Mouse (Mus musculus): ENCODE results near the gene Lgr4.
A peak's percentile ranks its signal among the peaks of the same experiment; 100 is the strongest.

Gene Lgr4

DNA sequence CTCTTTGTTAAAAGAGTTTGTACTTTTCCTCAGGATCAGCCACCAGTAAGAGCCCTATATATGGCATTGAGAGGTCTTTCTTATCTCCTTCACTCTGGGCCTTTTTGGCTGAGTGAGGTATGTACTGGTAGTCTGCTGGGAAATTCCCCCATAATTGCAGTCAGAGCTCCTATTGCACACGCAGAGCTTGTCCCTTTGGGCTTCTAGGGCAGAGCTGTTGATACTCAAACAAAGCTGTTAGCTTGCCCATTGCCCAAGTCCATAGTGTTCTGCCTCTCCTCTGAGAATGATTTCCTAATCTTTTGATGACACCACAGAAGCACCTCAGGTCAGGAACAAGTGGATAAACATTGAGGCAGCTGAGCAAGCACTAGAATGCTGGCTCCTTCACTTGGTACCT is 67.5 kb downstream of the Lgr4 start:
- DNase-seq = no peak

DNA sequence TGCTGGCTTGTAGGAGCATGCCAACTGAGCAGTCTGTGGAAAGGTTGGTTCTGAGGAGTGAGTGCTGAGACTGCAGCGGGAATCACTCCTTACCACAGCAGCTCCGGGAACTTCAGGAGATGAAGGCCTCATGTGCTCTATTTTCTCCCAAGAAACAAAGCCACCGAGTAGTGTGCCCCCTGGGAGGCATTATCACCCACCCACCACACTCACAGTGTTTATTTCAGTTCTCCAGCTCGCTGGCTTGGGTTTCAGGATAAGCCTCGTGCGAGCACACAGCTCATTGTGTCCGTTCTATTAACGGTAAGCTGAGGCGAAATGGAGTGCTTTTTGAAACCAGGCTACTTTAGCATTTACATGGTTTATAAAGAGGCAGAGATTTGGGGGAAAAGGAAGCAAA is 68.1 kb downstream of the Lgr4 start:
- DNase-seq = no peak

DNA sequence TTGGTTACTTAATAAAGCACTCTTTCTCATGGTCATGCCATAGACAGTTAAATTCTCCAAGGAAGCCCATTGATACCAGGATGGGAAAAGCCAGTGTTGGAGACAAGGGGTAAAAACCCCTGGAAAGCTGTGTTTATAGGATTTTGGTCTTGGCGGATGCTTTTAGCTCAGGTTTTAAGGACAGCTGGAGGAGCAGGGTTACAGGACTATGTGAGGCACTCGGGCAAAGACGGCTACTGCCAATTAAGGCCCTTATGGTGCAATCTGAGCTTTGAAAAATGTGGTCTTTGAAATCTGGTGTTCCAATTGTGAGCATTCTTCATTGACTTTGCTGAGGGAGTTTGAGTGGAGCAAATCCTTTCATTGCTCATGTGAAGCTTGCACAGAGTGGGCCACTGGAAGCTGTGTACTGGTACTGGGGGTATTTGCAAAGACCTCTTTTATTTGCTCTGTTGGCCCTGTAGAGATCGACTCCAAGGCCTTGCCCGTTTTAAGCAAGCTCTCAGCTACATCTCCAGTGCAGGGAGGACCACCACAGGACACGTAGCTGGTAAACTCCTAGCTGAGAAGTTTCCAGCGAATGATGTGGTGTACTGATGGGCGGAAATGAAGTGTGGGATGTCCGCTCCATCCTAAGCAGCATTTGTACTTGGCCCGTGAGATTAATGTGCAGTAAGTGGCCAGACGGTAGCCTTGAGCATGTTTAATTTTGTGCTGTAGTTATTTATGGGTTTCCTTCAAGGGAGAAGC is 68.8 kb downstream of the Lgr4 start:
- DNase-seq = no peak

DNA sequence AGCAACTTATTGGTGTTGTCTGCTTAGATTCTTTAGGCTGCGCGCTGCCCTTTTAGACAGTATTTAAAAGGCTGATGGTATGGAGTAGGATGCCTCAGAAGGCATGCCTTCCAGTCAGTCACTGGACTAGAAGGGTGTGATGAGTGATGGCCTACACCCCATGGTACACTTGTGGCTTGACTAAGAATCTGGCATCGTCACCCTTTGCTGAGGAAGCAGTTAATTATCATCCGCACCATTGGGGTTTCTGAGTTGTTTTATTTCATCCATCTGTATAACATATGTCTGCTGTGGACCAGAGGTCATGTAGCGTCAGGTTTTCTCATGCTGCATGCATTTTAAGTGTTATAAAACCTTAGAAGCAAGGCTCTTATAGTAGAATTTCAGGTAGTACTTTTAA is 70.5 kb downstream of the Lgr4 start:
- DNase-seq = no peak

DNA sequence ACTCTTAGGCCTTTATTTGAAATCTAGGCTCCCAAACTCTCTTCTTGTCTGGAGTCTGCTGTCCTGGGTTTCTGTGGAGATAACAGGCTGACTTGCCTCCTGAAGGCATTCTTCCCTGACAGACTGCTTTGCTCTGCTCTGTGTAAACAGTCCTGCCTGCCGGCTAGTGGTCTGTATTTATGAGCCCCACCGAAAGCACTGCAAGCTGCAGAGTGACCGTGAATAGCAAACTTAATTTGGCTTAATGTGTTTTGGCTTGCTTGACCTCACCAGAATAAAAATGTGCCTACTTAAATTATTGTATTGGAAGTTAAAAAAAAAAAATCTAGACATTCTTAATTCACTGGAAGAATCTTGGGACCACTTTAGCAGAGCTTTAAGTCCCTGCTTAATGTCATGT is 71.7 kb downstream of the Lgr4 start:
- no peak for DNase-seq

DNA sequence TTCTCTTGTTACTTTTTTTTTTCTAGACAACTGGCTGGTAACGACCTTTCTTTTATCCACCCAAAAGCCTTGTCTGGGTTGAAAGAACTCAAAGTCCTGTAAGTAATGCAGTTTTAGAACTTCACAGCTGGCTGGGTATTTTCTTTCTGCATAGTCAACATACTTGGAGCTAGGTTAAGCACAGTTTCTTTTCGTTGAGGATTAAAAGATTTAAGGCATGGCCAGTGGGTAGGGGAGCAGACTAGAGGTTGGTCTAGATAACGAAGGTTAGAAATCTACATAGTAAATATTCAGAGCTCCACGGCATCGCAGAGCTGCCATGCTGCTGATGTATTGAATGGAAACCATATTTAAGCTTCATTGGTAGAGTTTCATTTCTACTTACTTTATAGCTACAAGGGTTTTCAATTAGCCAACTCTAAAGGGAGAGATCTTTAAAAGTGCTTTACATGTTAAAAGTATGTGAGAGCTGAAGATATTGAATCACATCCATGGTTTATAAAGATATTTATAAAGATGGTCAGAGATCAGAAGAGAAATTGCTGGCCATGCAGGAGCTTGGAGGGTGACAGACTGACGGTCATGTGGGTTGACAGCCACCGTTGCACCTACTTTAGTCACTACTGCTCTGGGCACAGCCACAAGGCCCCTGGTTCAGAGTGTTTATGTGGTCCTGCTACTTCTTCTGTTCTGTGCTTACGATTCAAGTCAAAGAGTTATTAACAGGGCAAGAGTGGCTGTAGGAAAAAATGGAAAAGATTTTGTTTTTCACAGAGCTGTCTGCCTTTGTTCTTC is 72.4 kb downstream of the Lgr4 start:
- no peak for DNase-seq

DNA sequence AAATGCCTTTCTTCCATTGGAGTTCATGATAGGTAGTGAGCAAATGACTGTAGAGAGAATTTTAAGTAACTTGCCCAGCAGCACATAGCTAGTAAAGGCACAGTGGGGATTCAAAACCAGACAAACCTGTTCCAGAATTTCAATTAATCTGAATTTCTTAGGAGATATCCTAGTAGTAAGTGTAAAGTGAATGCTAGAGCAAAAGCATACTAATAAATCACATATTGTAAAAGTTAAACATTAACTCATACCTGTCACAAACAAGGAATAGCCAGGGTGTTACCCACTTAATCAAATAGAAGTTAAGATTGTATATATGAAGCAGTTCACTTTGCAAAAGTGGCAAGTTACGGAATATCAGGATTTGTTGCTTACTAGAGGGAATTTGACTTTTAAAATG is 74.3 kb downstream of the Lgr4 start:
- DNase-seq = no peak

DNA sequence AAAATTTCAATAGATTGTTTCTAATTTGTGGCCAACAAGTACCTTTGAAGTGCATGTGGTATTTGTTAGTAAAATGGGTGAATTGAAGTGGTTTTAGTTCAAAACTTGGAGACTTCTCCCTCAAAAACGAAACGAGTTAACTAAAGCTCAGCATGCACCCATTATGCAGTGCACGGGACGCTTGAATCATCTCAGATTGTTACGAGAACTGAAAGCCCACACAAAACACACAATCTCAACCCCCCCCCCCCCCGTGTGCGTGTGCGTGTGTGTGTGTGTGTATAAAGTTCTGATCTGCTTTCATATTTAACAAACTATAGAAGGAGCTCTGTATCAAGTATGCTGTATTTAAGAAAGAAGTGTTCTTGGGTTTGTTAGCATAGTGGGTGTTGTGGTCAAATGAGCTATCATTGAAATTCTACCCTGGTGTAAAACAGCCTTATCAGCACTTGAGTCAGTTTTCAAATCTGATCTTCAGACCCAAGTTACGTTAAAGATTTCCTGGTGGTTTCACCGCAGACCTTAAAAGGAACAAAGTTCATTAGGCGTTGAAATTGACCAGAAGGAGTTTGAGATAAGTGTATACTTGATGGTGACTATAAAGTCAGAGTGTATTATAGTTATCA is 75.1 kb downstream of the Lgr4 start:
- no peak for DNase-seq

DNA sequence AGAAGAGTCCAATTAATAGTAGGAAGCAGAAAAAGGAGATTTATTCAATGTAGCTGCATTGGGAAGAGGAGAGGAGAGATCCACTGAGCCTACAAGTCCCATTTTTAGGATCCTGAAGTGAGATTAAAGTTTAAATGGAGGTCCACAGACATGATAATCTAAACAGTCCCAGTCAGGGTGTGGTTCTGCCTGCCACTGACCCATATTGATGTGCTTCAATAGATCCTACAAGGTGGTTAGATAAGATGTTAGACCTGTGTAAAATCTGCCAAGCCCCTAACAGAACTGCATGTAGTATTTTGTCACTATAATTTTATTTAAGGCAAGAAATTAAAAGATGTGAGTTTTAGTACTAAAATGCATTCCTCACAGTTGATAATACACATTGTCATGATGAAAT is 76.0 kb downstream of the Lgr4 start:
- DNase-seq = no peak

DNA sequence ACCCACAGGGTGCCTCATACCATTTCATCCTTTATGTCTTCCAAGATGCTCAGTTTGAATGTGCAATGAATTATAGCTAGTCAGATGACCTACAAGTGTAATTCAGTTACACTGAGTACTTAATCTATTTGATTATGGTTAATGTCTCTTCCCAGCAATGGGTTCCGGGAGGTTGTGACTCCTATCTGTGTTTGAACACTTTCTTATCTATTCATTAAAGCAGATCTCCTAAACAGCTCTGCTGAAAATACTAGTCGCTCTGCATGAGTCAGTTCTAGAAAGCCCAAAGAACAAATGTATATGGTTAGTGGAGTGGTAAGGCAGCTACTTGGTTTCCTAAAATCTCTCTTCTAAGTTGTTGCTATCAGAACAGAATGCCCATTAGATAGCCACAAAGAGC is 77.6 kb downstream of the Lgr4 start:
- DNase-seq = no peak

DNA sequence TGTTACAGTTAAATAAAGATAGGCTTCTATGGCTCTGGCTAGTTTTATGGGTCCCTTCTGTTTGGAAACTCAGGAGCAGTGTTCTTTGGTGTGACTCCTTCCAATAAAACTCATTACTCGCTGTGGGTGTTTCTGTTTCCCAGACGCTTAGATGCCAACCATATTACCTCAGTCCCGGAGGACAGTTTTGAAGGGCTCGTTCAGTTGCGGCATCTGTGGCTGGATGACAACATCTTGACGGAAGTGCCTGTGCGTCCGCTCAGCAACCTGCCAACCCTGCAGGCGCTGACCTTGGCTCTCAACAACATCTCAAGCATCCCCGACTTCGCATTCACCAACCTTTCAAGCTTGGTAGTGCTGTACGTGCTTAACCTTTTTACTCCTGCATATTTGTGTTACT is 79.0 kb downstream of the Lgr4 start:
- DNase-seq = no peak

DNA sequence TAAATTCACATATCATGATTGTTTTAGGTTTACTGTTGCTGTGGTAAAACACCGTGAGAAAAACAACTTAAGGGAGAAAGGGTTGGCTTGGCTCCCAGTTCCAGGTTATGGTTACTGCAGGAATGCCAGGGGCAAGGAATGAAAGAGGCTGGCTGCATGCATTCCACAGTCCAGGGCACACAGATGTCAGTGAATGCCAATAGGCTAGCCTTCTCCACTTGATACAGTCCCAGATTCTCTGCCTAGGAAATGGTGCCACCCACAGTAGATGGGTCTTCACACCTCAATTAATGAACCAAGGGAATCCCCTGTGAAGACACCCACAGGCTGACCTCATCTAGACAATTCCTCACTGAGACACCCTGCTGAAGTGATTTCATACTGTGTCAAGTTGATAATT is 87.2 kb downstream of the Lgr4 start:
- DNase-seq = no peak

DNA sequence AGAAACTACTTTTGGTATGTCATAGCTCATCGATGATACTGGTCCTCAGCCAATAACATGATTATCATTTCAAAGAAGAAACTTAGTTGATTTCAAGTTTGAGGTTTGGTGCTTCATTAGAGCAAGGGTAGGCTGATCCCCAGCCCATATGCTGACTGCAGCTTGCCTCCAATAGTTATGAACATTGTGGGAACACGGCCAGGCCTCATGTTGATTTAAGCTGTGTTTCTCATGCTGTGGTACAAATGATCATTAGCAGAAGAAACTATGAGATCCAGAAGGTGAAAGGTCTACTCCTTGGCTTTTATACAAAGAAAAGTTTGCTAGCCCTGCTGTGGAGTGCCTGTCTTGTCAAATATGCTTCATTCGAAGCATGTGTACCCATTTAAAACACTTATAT is 87.7 kb downstream of the Lgr4 start:
- DNase-seq = no peak

DNA sequence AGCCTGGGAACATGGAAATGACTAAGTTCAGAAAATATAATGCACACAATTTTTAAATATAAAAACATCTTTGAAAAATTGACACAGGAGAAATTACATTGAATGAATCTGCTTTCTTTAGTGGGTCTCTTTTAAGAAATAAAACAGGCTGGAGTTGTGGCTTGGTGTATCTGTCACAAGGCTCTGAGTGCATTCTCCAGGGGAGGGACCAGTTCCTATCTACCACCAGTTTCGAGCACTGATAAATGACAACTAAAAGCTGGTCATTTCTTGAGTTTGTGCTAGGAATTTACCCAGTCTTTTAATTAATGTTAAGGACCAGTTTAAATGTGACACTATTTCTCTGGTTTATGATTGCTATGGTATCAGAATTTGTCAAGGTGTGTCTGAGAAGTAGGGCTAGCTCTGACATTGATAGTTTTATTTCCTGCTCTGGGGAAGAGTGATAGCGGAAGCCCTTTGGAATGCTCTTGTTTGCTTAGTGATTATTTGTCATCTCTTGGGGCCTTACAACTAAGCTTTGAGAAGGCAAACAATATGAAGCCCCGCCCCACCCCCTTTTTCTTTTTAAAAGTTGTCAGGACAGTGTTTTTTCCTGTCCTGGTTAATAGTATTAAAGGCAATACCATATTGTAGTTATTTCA is 88.3 kb downstream of the Lgr4 start:
- no peak for DNase-seq

DNA sequence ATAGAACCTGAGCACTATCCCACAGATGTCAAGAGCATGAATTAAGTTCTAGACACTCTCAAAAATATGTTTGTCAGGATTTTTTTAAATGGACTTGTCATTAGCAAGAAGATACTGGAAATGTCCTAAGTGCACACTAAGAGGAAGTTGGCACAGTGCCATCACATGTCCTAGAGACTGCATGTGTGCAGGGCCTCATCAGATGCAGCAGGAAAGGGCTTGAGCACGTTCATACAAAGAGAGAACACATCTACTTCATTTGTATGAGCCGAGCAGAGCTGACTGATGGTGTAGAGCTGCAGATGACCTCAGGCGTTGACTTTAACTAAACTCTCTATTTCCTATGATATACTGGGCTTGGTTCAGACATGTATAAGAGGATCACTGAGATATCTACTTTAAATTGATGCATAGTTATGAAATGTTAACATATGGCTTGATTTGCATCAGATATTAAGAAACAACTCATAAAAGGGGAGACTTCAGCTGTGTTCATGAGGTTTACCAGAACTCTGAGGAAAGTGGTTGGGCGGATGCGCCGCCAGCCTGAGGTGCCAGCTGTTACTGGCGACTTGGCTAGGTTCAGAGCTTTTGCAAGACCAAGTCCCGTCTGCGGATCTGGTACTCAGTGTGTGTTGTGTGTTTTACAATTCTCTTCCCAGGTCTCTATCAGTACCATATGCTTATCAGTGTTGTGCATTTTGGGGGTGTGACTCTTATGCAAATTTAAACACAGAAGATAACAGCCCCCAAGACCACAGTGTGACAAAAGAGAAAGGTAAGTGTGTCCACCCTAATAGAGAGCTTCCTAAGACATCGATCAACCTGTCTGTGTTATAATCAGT is 90.2 kb downstream of the Lgr4 start:
- no peak for DNase-seq

DNA sequence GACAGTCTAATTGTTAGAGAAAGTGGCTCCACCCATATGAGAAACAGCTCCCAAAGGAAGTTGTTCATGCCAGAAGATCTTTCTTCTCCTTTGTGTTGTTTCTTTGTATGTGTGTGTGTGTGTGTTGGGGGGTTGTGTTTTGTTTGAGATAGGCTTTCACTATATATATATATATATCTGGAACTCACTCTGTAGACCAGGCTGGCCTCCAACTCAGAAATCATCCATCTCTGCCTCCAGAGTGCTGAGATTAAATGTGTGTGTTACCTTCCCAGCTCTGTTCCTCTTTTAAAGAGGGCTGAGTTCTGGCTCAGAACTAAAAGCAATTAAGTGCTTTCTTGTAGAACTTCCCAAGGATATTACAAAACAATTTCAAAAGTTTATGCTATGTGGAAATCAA is 92.0 kb downstream of the Lgr4 start:
- no peak for DNase-seq

DNA sequence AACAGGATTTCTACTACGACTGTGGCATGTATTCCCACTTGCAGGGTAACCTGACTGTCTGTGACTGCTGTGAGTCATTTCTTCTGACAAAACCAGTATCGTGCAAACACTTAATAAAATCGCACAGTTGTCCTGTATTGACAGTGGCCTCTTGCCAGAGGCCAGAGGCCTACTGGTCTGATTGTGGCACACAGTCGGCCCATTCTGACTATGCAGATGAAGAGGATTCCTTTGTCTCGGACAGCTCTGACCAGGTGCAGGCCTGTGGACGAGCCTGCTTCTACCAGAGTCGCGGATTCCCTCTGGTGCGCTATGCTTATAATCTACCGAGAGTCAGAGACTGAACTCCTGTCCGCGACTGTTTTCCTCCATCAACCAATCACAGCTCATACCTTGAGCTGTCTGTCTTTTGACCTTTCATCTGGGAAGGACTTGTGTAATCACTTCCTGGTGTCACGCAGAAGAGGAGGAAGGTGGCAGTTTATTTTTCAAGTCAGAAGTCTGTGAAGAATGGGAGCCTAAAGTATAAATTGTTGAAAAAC is 94.8 kb downstream of the Lgr4 start:
- no peak for DNase-seq

DNA sequence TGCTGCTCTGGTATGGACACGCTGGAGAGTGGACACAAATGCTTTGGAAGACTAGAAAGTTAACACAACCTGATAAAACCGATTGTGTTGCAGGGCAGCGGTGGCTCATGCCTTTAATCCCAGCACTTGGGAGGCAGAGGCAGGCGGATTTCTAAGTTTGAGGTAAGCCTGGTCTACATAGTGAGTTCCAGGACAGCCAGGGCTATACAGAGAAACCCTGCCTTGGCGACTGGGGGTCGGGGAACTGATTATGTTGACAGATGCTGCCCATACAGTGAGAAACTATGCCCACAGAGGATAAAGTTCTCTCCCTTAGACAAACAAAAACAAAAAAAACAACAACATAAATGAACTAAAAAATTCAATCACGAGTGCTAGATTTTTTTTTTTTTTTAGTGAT is 99.6 kb downstream of the Lgr4 start:
- DNase-seq = no peak

DNA sequence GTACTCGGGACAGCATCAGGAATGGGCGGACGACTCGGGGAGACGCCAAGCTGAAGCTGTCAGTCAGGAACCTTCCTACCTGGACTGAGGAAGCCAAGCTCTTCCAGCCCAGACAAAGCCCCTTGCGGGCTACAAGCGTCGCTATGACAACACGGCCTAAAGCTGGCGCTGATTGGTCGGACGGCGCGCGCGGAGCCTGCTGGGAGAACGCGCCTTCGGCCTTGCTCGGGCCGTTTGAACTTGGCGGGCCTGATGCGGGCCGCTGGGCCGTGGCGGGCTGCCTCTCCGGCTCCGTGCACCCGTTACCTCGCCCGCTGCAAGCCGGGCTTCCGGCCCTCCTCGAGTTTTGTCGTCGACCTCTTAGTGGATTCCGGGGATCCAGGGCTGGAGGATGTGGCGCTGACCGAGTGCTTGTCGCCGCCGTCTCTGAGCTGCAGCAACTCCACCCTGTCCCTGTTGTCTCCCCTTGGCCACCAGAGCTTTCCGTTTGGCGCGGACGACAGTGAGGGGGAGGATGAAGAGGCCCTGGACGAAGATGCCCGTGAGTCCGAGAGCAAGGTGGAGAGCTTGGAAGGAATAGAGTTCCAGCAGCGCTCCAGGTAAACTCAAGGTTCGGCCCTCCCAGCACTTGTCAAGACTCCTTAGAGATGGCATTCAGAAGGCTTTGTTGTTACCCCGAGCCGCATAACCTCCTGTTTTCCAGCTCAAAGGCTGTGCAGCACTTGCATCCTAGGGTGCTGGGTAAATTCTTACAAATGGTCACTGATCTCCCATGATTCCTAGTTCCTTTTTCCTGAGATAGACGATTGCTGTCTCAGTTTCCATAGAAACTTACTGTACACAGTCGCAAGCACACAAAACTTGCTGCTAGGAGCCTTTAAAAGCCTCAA is 100.4 kb downstream of the Lgr4 start, which contains the start of gene Ccdc34:
Gene Ccdc34, plus strand, starts transcription at position 202 of the 890 bp plus-strand sequence.
- DNase-seq = peak; percentile 91

DNA sequence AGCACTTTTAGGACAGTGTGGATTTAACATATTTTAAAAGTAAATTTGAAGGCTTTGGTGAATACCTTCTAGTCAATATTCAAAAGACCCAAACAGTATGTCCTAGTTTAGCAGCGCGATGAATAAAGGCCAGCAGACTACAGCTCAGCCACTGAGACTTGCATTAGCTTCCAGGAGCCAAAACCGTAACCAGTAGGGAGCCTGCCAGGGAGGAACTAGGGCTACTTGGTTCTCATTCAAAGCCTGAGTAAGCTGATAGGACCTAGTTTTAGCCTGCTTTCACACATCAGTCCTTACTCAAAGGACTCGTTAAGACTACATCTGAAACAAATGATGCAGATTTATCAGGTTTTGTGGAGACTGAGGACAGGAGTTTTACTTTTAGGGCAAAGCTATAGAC is 102.2 kb downstream of the Lgr4 start:
- no peak for DNase-seq

DNA sequence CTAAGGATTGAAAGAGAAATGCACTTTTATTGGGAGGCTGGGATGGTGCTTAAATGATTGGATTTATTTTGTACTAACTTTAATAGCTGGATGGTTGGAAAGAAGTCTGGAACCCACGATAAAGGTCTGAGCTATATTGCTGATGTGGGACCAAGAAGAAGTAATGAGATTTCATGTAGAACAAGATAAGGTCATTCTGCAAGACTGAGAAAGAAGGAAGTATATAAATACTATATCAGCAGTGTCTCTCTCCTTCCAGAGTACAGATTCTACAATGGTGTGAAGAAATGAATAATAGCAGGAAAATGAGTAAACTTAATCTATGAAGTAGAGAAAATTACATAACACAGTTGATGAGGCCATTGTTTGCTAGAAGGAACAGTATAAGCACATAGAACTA is 103.0 kb downstream of the Lgr4 start:
- DNase-seq = no peak

Measured in thymus, postnatal 14 days (tissue).